ENCODE assay signal across 38 mouse cellular contexts in genomic region chr11:100747114-100747513, GRCm38 (mm10). TPM values are rescaled to one million over a fixed set of nuclear protein-coding genes. Genes with fewer than 3 reads are reported as not detected.
"Had no signal": no experiment of that assay in that cellular context is flagged by ENCODE, and none has a peak within 500 bp of the region (broad histone marks: within the 10 kb centered on the region; RNA-seq: fewer than 3 reads in every experiment).

No protein-coding gene starts in this region.

- H3K4me2 ChIP-seq: forebrain, embryonic 15.5 days; heart, embryonic 11.5 days; heart, embryonic 13.5 days; heart, embryonic 15.5 days; hindbrain, embryonic 14.5 days; kidney, embryonic 15.5 days; limb, embryonic 12.5 days had no signal

- H3K9me3 ChIP-seq: forebrain, embryonic 15.5 days; heart, embryonic 13.5 days; heart, embryonic 15.5 days; kidney, embryonic 15.5 days; limb, embryonic 10.5 days; limb, embryonic 12.5 days had no signal

- ATAC-seq: forebrain, embryonic 15.5 days; forebrain, postnatal 0 days; hindbrain, embryonic 16.5 days; intestine, embryonic 16.5 days had no signal

- H3K9ac ChIP-seq: forebrain, embryonic 15.5 days; forebrain, postnatal 0 days; heart, embryonic 13.5 days; heart, embryonic 15.5 days; hindbrain, embryonic 14.5 days; kidney, embryonic 15.5 days; limb, embryonic 12.5 days had no signal

- DNase-seq: forebrain, postnatal 0 days; gastrocnemius, postnatal 14 days; gastrocnemius, postnatal 36 days; heart, adult 11 months; heart, adult 2 months; heart, postnatal 14 days; heart, postnatal 36 days; kidney, adult 11 months; kidney, adult 2 months; kidney, adult 9 months; kidney, postnatal 14 days; kidney, postnatal 36 days; layer of hippocampus, adult 9-11 months had no signal

- H3K4me3 ChIP-seq: forebrain, embryonic 15.5 days; heart, adult 2 months; heart, embryonic 13.5 days; heart, embryonic 15.5 days; kidney, embryonic 15.5 days; left cerebral cortex, adult 2 months; limb, embryonic 10.5 days; limb, embryonic 12.5 days had no signal

- H3K27ac ChIP-seq: forebrain, embryonic 15.5 days; heart, adult 2 months; heart, embryonic 13.5 days; heart, embryonic 15.5 days; hindbrain, embryonic 14.5 days; kidney, embryonic 15.5 days; kidney, postnatal 0 days; left cerebral cortex, adult 2 months; limb, embryonic 10.5 days; limb, embryonic 12.5 days had no signal

- H3K4me1 ChIP-seq: forebrain, embryonic 15.5 days; heart, embryonic 13.5 days; limb, embryonic 10.5 days; limb, embryonic 12.5 days had no signal

- H3K36me3 ChIP-seq: heart, embryonic 13.5 days; heart, embryonic 15.5 days; kidney, embryonic 15.5 days; limb, embryonic 10.5 days; limb, embryonic 12.5 days had no signal

- H3K27me3 ChIP-seq: forebrain, embryonic 15.5 days had no signal

RNA-seq across cellular contexts. Expression of gene Kcnh4, which starts 12.6 kb away (rescaled TPM):
- total RNA-seq: gastrocnemius, adult 18-20 months; gastrocnemius, adult 8-10 months; gastrocnemius, postnatal 14 days; gastrocnemius, postnatal 36 days; heart, adult 2 months; heart, postnatal 14 days; heart, postnatal 36 days; hematopoietic stem cell, adult 5-6 weeks had no signal
- polyA plus RNA-seq: heart, embryonic 11.5 days; heart, embryonic 13.5 days; heart, embryonic 15.5 days; heart, postnatal 0 days; kidney, postnatal 0 days; limb, embryonic 10.5 days; limb, embryonic 12.5 days had no signal

RNA-seq across cellular contexts. Expression of gene Hcrt, which starts 15.6 kb away (rescaled TPM):
- total RNA-seq: gastrocnemius, adult 18-20 months; gastrocnemius, adult 8-10 months; gastrocnemius, postnatal 14 days; gastrocnemius, postnatal 36 days; heart, adult 2 months; heart, postnatal 14 days; heart, postnatal 36 days; hematopoietic stem cell, adult 5-6 weeks; layer of hippocampus, adult 18-20 months; layer of hippocampus, adult 8-10 months; layer of hippocampus, postnatal 25 days; left cerebral cortex, adult 2 months; left cerebral cortex, postnatal 14 days had no signal
- polyA plus RNA-seq: gonadal fat pad, adult 2 months; heart, adult 2 months; heart, embryonic 11.5 days; heart, embryonic 13.5 days; heart, embryonic 15.5 days; heart, postnatal 0 days; hindbrain, embryonic 11.5 days; hindbrain, embryonic 14.5 days; intestine, embryonic 14.5 days; intestine, embryonic 16.5 days; kidney, adult 2 months; kidney, embryonic 15.5 days; kidney, postnatal 0 days; large intestine, adult 2 months; limb, embryonic 10.5 days; limb, embryonic 12.5 days had no signal

RNA-seq across cellular contexts. Expression of gene Hspb9, which starts 33.5 kb away (rescaled TPM):
- total RNA-seq: forebrain, postnatal 0 days; gastrocnemius, adult 18-20 months; gastrocnemius, adult 8-10 months; gastrocnemius, postnatal 14 days; gastrocnemius, postnatal 36 days; heart, adult 2 months; heart, postnatal 14 days; hematopoietic stem cell, adult 5-6 weeks; layer of hippocampus, adult 18-20 months; layer of hippocampus, adult 8-10 months; layer of hippocampus, postnatal 25 days; left cerebral cortex, adult 2 months; left cerebral cortex, postnatal 14 days; left cerebral cortex, postnatal 36 days had no signal
- polyA plus RNA-seq: heart, embryonic 11.5 days; heart, embryonic 15.5 days; heart, postnatal 0 days; hindbrain, embryonic 14.5 days; intestine, embryonic 16.5 days; kidney, embryonic 15.5 days; large intestine, adult 2 months; limb, embryonic 12.5 days had no signal
